Mouse (Mus musculus) spleen, adult 2 months (tissue): Measurements from ENCODE around the gene Brd3. TPM values are rescaled to one million over a fixed set of nuclear protein-coding genes. Genes with fewer than 3 reads are reported as not detected.
A peak's percentile ranks its signal among the peaks of the same experiment; 100 is the strongest.

Source experiments
- DNase-seq, 2 experiments: peaks; one replicate each; pipeline versions ENCODE4 v3.0.0 to v3.0.0-alpha.2; 2012 to 2021; ENCODE audit warnings: low spot score in 2 of 2, low read depth in 1 of 2
- H3K27ac ChIP-seq: fragments of 200-500 bp; 2 replicates; pipeline ENCODE4 v1.5.1; 2012; ENCODE audit warnings: low read length, inconsistent platforms; ENCODE audit not compliant: insufficient read depth
- H3K27me3 ChIP-seq: fragments of 200-500 bp; 2 replicates; pipeline ENCODE4 v1.6.1; 2012; ENCODE audit warnings: mild to moderate bottlenecking, moderate library complexity, low read length, inconsistent platforms; ENCODE audit not compliant: control insufficient read depth, insufficient read depth
- H3K36me3 ChIP-seq: fragments of 200-500 bp; 2 replicates; pipeline ENCODE4 v1.6.1; 2012; ENCODE audit warnings: mild to moderate bottlenecking, low read length, inconsistent platforms; ENCODE audit not compliant: control insufficient read depth, insufficient read depth
- H3K4me1 ChIP-seq: fragments of 200-500 bp; 2 replicates; pipeline ENCODE4 v1.6.1; 2011; ENCODE audit warnings: inconsistent platforms; ENCODE audit not compliant: control insufficient read depth, insufficient read depth, insufficient read length
- H3K4me3 ChIP-seq: fragments of 200-500 bp; 2 replicates; pipeline ENCODE4 v1.5.1; 2011; ENCODE audit warnings: mild to moderate bottlenecking, inconsistent platforms; ENCODE audit not compliant: insufficient read depth, insufficient read length; ENCODE audit errors: extremely low read depth
- CTCF ChIP-seq: fragments of 200-500 bp; IDR thresholded peaks from 2 replicates; pipeline ENCODE4 v1.5.1; 2011; ENCODE audit warnings: mild to moderate bottlenecking, inconsistent platforms; ENCODE audit not compliant: insufficient read depth, insufficient read length, insufficient replicate concordance; ENCODE audit errors: extremely low read depth
- POLR2A ChIP-seq: fragments of 200-500 bp; IDR thresholded peaks from 2 replicates; pipeline ENCODE4 v1.6.1; 2011; ENCODE audit warnings: low read depth, low read length, inconsistent platforms
- WGBS: fragments of 180-500 bp; shearing (Covaris S2); methylation state at CpG from one replicate; pipeline ENCODE4 v1.1.7; 2018; 5-methylcytosine and 5-hydroxymethylcytosine counted together
- polyA plus RNA-seq: library from polyadenylated mRNA; depleted of rRNA; stranded (reverse); fragments of >200 nt; gene quantifications from 2 replicates; pipeline ENCODE4 v1.2.3, GENCODE M21; 2012

Gene Brd3
- polyA plus RNA-seq, 1 experiment: 18.2 TPM

DNA sequence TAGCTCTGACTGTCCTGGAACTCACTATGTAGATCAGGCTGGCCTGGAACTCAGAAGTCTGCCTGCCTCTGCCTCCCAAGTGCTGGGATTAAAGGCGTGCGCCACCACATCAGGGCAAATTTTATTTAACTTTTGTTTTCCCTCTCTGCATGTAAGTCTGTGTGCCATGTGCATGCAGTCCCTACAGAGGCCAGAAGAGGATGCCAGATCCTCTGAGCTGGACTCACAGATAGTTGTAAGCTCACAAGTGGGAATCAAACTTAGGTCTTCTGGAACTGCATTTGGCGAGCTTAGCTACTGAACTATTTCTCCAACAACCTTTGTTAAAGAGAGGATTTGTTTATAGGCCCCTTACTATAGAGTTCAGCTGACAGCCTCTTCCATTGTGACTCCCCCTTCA is 10.8 kb upstream of the Brd3 start:
- Histone ChIP-seq H3K36me3 (peaks cover 20% of the 10 kb centered on the region), H3K27ac (no peak overlapping the region), H3K4me1 (peaks cover 7% of the 10 kb centered on the region; the same call in 1 of the 2 replicates), H3K4me3 (no peak overlapping the region), H3K27me3 (no peaks in the 10 kb centered on the region)
- no peak for DNase-seq
- 96% methylated on average over 3 of the region's 3 CpGs for WGBS
- TF ChIP-seq CTCF: no peak
- no peak for TF ChIP-seq POLR2A

- Histone ChIP-seq H3K27me3 (no peaks in the 10 kb centered on the region), H3K27ac (no peak overlapping the region), H3K4me1 (peaks cover 7% of the 10 kb centered on the region; the same call in 1 of the 2 replicates), H3K36me3 (peaks cover 18% of the 10 kb centered on the region), H3K4me3 (no peak overlapping the region)
- WGBS: 6% methylated on average over 1 of the region's 1 CpGs
- no peak for DNase-seq
- no peak for TF ChIP-seq CTCF
- TF ChIP-seq POLR2A: no peak
Measured at GRCm38 (mm10) chr2:27516289-27516688, 8.8 kb upstream of the Brd3 start.

DNA sequence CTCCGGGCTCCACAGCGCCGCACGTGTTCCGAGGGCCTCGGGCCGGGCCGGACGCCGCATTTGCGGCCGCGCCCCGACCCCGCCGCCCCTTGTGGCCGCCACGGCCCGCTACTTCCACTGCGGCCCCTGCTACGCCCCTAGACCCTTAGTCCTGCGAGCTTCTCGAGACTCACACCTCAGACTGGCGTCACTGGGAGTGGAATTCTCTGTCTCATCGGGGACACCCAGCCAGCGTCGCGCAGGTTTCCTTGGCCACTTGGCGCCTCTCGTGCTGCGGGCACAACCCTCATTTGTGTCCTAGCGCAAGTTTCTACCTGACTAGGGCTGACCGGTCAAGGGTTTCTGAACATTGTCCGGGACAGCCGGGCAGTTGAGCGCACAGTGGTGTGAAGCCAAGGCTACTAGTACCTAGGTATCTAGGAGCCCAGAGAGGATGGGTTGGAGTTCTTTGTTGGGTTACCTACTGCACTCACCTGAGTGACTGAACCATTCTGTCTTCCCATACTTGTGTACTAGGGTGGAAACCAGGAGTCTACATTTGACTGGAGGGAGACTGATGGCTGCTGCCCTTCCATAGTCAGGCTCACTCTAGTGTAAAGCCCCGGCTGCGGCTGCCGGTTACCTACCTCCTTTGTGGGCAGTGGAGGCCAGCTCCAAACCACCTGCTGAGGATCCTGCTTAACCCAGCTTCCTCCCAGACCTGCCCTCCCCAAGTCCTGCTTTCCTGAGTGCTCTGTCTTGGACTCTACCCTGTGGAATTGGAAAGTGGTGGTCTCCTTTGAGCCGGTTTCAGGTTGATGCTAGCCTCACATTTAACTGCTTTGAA is 8.1 kb upstream of the Brd3 start:
- peak in 1 of 2 experiments; percentile 10 for DNase-seq
- Histone ChIP-seq H3K27ac (0 out of 2 replicates have a peak overlapping the region, but pooled peaks have one; percentile 17), H3K27me3 (no peaks in the 10 kb centered on the region), H3K4me1 (peaks cover 7% of the 10 kb centered on the region; the same call in 1 of the 2 replicates), H3K36me3 (peaks cover 11% of the 10 kb centered on the region), H3K4me3 (peak overlapping the region; percentile 73)
- under 1% methylated on average over 35 of the region's 40 CpGs for WGBS
- no peak for TF ChIP-seq CTCF
- TF ChIP-seq POLR2A: no peak

GRCm38 (mm10) chr2:27514639-27515328 is 7.3 kb upstream of the Brd3 start, which contains the start of gene Wdr5:
Wdr5 (plus strand) TSS chr2:27515157.
- peaks cover 7% of the 10 kb centered on the region; the same call in 1 of the 2 replicates for H3K4me1 ChIP-seq
- H3K27me3 ChIP-seq: no peaks in the 10 kb centered on the region
- peak within 1 kb of the TSS; percentile 73 for H3K4me3 ChIP-seq
- no peak for TF ChIP-seq CTCF
- TF ChIP-seq POLR2A: peak; percentile 17; the same call in 1 of the 2 replicates
- WGBS: under 1% methylated on average over 57 of the region's 57 CpGs
- DNase-seq: peak; percentile 79 to 96
- H3K27ac ChIP-seq: peak within 1 kb of the TSS; percentile 85
- peaks cover 6% of the 10 kb centered on the region for H3K36me3 ChIP-seq

DNA sequence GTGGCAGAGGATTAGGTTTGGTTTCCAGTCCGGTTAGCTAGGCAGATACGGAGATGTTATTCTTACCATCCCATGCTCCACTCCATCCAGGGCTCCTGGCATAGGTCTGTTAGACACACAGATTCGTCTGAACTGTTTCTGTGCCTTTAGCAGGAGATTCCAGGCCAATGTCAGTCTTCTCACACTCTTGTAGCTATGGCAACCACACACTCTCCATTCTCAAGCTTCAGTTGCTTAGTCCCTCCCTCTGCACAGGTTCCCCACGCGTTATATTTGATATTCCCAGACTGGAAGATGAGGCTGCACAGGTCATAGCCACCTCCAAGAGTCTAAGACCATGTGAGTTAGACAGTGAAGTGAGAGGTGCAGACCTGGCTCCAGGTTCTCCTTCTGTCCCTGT is 6.4 kb upstream of the Brd3 start:
- H3K27ac ChIP-seq: peak overlapping the region; percentile 85; the same call in 1 of the 2 replicates
- TF ChIP-seq POLR2A (no peak), CTCF (no peak)

DNA sequence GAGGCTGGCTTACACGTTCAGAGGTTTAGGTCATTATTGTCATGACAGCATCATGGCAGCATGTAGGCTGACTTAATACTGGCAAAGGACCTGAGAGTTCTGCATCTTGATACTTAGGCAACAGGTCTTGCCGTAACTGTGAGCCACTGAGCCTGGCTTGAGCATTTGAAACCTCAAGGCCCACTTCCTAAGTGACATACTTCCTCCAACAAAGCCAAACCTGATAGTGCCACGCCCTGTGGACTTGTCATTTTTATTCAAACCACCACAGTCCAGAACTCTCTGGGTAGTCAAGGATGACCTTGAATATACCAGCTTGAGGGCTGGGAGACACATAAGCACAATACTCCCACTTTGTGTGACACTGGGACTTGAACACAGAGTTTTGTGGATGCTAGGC is 5.4 kb upstream of the Brd3 start:
- no peak for TF ChIP-seq POLR2A
- TF ChIP-seq CTCF: no peak
- Histone ChIP-seq H3K4me1 (peaks cover 7% of the 10 kb centered on the region; the same call in 1 of the 2 replicates), H3K4me3 (no peak overlapping the region), H3K27me3 (no peaks in the 10 kb centered on the region), H3K36me3 (no peaks in the 10 kb centered on the region), H3K27ac (no peak overlapping the region)
- no peak for DNase-seq
- WGBS: 87% methylated on average over 3 of the region's 3 CpGs

More for the DNA sequence above, 6.4 kb upstream of the Brd3 start:
- WGBS: 65% methylated on average over 5 of the region's 5 CpGs
- Histone ChIP-seq H3K36me3 (no peaks in the 10 kb centered on the region), H3K27me3 (no peaks in the 10 kb centered on the region), H3K4me3 (no peak overlapping the region), H3K4me1 (peaks cover 7% of the 10 kb centered on the region; the same call in 1 of the 2 replicates)
- DNase-seq: no peak
